ENCODE assay signal across 9 mouse cellular contexts in genomic region chr4:104643534-104644356, GRCm38 (mm10).
DNase-seq lines count a peak whose midpoint lies in the region; ATAC-seq lines count a peak whose summit lies in the region.
"Had no signal": no experiment of that assay in that cellular context is flagged by ENCODE, and none has a peak within 500 bp of the region (broad histone marks: within the 10 kb centered on the region; RNA-seq: fewer than 3 reads in every experiment).

No protein-coding gene starts in this region.

- H3K9ac ChIP-seq in embryonic facial prominence, embryonic 14.5 days (ENCODE audit: low read depth, low read length), result no peak overlapping the region
- H3K9ac ChIP-seq in midbrain, embryonic 16.5 days (ENCODE audit: low read depth, low read length), result no peak overlapping the region

- no peaks in the 10 kb centered on the region for H3K9me3 ChIP-seq in embryonic facial prominence, embryonic 14.5 days (ENCODE audit: control insufficient read depth, low read length)
- H3K9me3 ChIP-seq in embryonic facial prominence, embryonic 10.5 days, result no peaks in the 10 kb centered on the region
- no peaks in the 10 kb centered on the region for H3K9me3 ChIP-seq in midbrain, embryonic 16.5 days (replicated peaks; ENCODE audit: control insufficient read depth, low read length, poor library complexity, severe bottlenecking)

- 49% methylated on average over 6 of the region's 6 CpGs for WGBS in embryonic facial prominence, embryonic 14.5 days
- WGBS in embryonic facial prominence, embryonic 10.5 days, result 73% methylated on average over 6 of the region's 6 CpGs
- 42% methylated on average over 6 of the region's 6 CpGs for WGBS in midbrain, embryonic 16.5 days

- H3K4me3 ChIP-seq in embryonic facial prominence, embryonic 14.5 days (ENCODE audit: low read depth, low read length), result no peak overlapping the region
- H3K4me3 ChIP-seq in embryonic facial prominence, embryonic 10.5 days, result no peak overlapping the region
- no peak overlapping the region for H3K4me3 ChIP-seq in midbrain, embryonic 16.5 days (ENCODE audit: low read depth, low read length)

- H3K4me2 ChIP-seq in embryonic facial prominence, embryonic 14.5 days (ENCODE audit: low read depth, low read length), result no peak overlapping the region
- no peak overlapping the region for H3K4me2 ChIP-seq in midbrain, embryonic 16.5 days (ENCODE audit: low read length)

- ATAC-seq in embryonic facial prominence, embryonic 14.5 days (ENCODE audit: low read depth), result no peak
- ATAC-seq in midbrain, embryonic 16.5 days, result peak; percentile 40; the same call in 1 of the 2 replicates
- no peak for ATAC-seq in monocyte, adult 5-6 weeks (replicated peaks; ENCODE audit: insufficient number of reproducible peaks, low FRiP score, low TSS enrichment, poor library complexity, severe bottlenecking)

- no peak overlapping the region for H3K27ac ChIP-seq in embryonic facial prominence, embryonic 14.5 days (replicated peaks; ENCODE audit: low read depth, low read length)
- no peak overlapping the region for H3K27ac ChIP-seq in embryonic facial prominence, embryonic 10.5 days (replicated peaks)
- H3K27ac ChIP-seq in midbrain, embryonic 16.5 days (ENCODE audit: low read length), result peak overlapping the region; percentile 59

- H3K4me1 ChIP-seq in embryonic facial prominence, embryonic 14.5 days (ENCODE audit: control insufficient read depth, insufficient read depth, low read length), result no peaks in the 10 kb centered on the region
- H3K4me1 ChIP-seq in embryonic facial prominence, embryonic 10.5 days, result peaks cover 8% of the 10 kb centered on the region; the same call in 1 of the 2 replicates
- H3K4me1 ChIP-seq in midbrain, embryonic 16.5 days (ENCODE audit: control insufficient read depth, insufficient read depth, low read length), result peaks cover 14% of the 10 kb centered on the region

- no peaks in the 10 kb centered on the region for H3K36me3 ChIP-seq in embryonic facial prominence, embryonic 14.5 days (ENCODE audit: control insufficient read depth, insufficient read depth, low read length)
- H3K36me3 ChIP-seq in embryonic facial prominence, embryonic 10.5 days (replicated peaks), result no peaks in the 10 kb centered on the region
- no peaks in the 10 kb centered on the region for H3K36me3 ChIP-seq in midbrain, embryonic 16.5 days (ENCODE audit: control insufficient read depth, insufficient read depth, low read length)

- DNase-seq in embryonic facial prominence, embryonic 14.5 days (ENCODE audit: low spot score), result peak; percentile 16
- no peak for DNase-seq in embryonic facial prominence, embryonic 10.5 days (ENCODE audit: low spot score)
- peak; percentile 80 to 82 for DNase-seq in cerebellum, postnatal 14 days
- DNase-seq in layer of hippocampus, adult 9-10 months (ENCODE audit: low spot score), result peak; percentile 41
- DNase-seq in adrenal gland, postnatal 36 days, result no peak
- no peak for DNase-seq in yolk sac, embryonic 10.5 days (ENCODE audit: low spot score)
- DNase-seq: heart, postnatal 10 days had no signal

- no peaks in the 10 kb centered on the region for H3K27me3 ChIP-seq in embryonic facial prominence, embryonic 14.5 days (replicated peaks; ENCODE audit: control insufficient read depth, insufficient read depth, low read length)
- H3K27me3 ChIP-seq in embryonic facial prominence, embryonic 10.5 days (replicated peaks; ENCODE audit: low read depth, poor library complexity, severe bottlenecking), result no peaks in the 10 kb centered on the region
- no peaks in the 10 kb centered on the region for H3K27me3 ChIP-seq in midbrain, embryonic 16.5 days (ENCODE audit: control insufficient read depth, insufficient read depth, low read depth, low read length)

Comparison
In these comparisons a context has a peak if more than half of its experiments do, and no peak if none do; other contexts are left out.
1. DNase-seq: peak in embryonic facial prominence, embryonic 14.5 days (single experiment), cerebellum, postnatal 14 days (2 of 2) and layer of hippocampus, adult 9-10 months (single experiment); none in embryonic facial prominence, embryonic 10.5 days (single experiment), adrenal gland, postnatal 36 days (0 of 2) and yolk sac, embryonic 10.5 days (single experiment).